Mouse (Mus musculus): Measurements from ENCODE around the gene Nubpl.
"Not testable (repeated sequence)": the region's sequence is repeated elsewhere in the genome, so short reads cannot be mapped to it uniquely, and the experiment has no call there.

Nubpl gene

DNA sequence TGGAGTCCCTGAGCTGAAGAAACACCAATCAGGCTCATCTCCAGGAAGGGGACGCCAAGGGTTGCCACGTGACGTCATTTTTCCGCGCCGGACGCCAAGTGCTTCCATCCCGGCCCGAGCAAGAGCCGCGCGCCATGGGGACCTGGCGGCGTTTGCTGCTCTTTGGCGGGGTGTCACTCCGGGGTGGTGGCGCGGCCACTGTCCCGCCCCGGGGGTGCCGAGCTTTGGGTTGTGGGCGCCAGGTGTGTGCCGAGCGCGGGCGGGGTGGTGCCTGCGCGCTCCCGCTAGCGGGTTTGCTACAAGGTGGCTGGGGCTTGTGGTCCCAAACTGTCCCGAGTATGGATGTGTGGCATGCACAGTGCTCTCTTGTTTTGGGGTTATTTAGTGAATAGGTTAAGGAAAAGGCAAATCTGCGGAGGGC lies at the start of gene Nubpl:
Gene Nubpl, plus strand, starts transcription at position 88 of the 421 bp plus-strand sequence.
- peak; percentile 95 for DNase-seq (ENCODE audit: low spot score)

DNA sequence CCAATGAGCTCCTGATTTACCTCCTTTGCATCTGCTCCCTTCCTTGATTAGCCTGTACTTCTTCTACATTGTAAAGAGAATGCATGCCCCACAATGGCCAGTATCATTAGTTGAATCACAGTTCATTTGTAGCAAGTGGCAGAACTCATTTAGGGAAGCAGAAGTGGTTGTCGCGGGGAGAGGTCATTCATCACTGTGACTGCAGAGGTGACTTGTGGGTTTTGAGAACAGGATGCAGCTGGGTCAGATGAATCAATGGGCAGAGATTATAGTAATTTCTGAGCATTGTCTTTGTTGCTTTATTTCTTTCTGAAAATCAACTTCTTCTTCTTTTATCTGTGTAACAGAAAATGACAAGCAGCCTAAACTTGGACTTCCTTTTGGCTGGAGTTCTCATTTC lies 48.2 kb upstream of the Nubpl start:
- DNase-seq (ENCODE audit: low spot score): no peak

DNA sequence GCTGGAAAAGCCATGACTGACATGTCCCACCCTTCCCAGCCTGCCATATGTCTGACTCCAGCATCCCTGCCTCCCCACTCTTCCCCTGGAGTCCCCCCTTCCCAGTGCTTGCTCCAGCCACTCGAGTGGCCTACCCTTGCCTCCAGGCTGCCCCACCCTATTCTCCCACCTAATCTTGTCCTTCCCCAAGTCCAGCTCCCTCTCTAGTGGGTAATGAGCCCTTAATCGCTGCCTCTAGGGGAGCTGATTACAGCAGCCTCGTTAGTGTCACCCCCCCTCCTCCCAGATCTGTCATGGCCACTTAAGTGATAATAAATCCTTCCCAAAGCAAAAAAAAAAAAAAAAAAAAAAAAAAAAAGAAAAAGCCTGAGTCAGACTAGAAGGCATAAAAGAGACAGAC lies 18.2 kb upstream of the Nubpl start:
- not testable (repeated sequence) for DNase-seq (ENCODE audit: low spot score)

DNA sequence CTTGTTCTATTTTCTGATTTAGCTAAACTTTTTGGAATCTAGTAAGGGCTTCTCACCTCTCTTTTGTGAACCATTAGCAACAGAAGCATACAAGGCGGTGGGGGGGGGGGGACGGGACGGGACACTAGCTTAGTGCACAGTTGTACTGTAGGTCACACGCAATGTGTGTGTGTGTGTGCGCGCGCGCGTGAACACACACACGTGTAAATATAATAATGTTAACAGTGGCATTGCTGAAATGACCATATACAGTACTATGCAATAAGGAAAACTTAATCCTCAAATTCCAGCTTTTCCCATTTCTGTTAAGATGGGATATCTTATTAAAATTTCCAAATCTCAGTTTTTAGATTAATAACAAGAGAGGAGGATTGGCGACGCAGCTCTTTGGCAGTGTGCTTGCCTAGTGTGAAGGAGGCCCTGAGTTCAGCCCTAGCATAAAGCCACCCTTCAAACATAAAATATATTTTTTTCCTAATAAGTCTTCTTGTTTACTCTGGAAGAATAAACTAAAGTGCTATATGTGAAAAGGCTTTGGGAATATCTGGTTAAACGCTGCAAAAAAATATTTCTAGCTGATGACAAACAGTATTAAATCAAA lies 388 bp upstream of the Nubpl start:
- no peak for DNase-seq (ENCODE audit: low spot score)

DNA sequence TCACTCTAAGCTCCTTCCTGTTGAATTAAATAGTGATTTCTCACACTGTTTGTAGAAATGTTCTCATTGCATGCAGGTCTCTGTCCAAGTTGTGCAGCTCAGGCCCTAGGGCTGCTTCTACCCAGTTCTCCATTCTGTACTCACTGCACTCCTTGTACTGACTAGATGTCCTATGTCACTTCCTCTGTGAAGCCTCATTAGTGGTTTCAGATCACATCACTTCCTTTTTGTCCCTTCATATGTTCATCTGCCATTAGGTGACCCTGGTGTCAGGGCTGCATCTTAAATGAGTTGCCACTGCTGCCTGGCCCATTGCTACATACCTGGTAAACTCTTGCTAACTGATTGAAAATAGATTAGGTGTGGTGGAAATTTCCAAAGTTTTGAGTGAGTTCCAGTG lies 22.7 kb downstream of the Nubpl start:
- DNase-seq (ENCODE audit: low spot score): no peak

DNA sequence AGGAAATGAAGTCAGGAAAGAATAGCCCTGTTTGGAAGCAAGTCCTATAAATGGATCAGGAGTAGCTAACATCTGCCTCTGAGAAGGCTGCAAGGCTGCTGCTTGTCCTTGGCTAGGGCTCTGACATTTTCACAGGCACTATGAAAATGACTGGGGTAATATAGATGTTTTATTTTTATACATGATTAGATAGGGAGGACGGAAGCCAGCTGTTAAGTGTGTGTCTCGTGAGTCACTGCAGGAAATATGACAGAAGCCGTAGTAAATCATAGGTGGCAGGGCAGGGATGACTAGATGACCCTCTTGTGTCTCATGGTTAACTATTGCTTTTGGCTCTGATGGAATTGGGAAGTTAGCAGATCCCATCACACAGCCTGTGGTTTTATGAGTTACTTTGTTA lies 28.9 kb downstream of the Nubpl start:
- no peak for DNase-seq (ENCODE audit: low spot score)

DNA sequence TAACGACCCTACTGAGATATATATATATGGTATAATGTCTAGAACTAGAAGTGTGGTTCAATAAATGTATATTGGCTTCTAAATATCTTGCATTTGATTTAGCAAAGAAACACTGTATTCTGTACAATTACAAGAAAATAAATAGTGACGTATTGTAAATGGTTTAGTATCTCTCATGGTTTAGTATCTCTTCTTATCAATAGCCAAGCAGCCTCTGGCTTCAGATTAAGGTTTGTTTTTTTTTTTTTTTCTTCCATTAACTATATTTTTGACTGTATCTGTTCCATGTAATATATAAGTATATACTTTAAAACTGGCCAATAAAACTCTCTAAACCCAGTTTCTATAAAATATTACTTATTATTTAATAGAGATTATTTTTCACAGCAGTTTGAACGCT lies 31.5 kb downstream of the Nubpl start:
- DNase-seq (ENCODE audit: low spot score): no peak

DNA sequence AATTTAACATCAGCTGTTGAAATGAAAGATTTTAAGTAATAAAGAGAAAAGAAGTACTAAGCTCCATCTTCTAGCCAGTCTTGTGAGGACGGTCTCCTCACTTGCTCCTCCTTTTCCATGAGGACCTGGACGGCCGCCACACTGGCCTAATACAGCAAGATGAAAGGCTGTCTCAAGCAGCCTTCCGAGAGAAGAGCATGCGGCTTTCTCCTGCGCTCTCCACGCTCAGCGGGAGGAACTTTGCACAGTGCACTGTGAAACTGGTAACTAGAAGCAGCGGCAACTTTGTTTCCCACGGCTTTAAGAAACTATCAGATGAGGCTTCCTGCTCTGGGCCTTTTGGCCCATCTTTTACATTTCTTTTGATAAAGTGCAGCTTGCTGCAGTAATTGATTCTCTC lies 34.7 kb downstream of the Nubpl start:
- no peak for DNase-seq (ENCODE audit: low spot score)

DNA sequence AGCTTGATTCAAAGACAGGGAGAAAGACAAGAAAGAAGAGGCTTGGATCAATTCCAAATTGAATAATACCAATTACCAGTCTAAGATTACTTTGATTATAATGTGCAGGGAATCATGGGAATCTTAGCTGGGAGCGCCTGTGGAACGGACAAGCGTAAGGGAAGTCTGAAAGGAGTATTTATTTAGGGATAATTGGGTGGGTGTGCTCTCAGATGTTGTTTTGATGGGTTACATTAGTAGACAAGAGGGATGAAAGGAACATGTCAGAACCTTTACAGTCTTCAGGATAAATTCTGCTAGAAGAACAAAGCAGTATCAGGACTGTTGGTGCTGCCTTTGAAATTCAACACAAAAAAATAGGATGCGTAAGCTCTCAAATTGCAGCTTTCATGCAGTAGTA lies 40.8 kb downstream of the Nubpl start:
- no peak for DNase-seq (ENCODE audit: low spot score)

DNA sequence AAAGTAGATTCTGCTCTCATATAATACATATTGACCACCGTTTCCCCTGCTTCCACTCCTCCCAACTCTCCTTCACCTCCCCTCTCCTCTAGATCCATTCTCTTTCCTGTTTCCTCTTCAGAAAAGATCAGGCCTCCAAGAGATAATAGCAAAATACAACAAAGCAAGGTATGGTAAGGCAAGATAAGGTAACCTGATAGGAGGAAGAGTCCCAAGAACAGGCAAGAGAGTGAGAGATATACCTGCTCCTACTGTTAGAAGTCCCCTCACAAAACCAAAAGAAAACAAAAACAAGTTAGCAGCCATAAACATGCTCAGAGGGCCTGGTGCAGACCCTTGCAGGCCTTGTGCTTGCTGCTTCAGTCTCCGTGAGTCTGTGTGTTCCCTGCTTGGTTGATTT lies 49.1 kb downstream of the Nubpl start:
- DNase-seq (ENCODE audit: low spot score): no peak

DNA sequence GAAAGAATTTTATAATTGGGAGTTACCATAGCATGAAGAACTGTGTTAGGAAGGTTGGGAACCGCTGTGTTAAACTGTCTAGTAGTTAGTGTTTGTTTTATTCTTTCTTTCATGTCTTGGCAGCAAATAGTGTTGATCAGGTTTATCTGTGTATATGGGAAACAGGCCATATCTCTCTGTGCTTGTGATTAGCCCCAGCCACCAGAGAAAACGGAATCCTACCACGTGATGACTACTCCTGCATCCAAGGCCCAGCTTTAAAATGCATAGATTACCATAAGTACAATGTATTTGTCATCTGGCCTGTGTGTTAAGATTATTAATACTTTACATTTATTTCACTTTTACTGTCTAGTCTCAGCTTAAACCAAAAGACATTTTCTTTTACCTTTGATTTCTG lies 51.9 kb downstream of the Nubpl start:
- no peak for DNase-seq (ENCODE audit: low spot score)

DNA sequence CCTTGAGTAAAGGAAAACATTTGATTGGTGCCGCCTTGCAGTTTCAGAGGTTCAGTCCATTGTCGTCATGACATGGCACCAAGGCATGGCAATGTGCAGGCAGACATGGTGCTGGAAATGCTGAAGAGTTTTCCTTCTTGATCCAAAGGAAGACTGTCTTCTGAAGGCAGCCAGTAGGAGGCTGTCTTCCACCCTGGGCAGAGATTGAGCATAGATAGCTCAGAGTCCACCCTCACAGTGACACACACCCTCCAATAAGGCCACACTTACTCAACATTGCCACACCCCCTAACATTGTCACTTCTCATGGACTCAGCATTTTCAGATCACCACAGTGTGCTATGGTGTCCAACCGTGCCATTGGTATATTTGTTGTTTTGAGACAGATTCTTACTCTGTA lies 54.5 kb downstream of the Nubpl start:
- DNase-seq (ENCODE audit: low spot score): no peak

DNA sequence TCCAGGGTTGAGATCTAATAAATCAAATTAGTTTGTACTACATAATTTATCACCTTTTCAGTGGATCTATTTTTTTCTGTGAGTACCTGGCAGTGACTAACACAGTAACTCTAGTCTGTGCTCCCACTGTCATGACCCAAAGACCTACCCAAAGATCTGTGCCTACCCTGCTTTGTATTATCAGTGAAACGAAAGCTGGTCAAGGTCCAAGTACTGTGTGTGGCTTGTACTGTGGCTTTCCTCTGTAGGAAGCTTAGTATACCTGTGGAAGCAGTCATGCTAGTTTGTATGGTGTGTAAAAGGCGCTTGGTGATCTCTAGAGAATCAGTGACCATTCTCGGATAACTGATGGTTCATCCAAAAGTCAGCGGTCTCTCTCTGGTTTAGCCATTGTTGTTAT lies 57.4 kb downstream of the Nubpl start:
- no peak for DNase-seq (ENCODE audit: low spot score)

DNA sequence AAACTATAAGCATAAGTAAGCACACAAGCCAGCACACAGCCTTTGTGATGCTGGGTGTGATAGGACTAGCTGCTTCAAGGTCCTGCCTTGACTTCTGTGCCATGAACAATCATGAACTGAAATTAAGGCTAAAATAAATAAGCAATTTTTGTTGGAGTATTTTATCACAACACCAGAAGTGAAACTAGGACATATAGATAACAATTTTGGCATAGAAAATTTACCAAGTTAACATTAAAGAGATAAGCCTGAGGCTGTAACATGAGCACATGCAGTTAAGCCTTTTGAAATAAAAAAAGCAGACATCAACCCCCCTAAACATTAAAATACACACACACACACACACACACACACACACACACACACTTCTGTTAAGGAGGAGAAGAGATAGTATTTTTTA lies 66.9 kb downstream of the Nubpl start:
- no peak for DNase-seq (ENCODE audit: low spot score)

DNA sequence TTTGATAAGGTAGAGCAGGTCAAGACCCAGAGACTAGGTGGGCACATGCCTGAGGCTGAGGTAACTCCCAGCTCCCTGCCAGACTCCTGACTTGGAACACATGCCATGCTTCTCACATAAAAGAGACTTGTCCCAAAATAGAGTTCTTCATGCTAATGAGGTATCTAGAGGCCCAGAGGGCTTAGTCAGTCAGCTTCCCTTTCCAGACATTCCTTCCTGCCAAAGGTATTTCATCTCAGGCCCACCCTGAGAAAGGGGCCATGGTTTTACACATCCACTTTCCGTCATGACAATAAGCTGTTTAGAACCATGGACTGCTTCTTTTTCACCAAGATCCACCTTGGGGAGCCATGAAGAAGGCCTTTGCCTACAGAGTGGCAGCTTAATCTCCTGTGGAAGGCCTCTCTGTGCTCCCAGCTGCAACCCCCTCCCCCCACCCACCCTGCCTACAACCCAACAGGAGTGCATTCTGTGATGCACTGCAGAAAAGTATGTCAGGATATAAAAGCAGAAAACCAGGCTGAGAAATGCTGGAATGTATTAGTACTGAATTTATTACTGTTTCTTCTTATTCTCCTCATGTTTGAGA lies 88.8 kb downstream of the Nubpl start:
- DNase-seq (ENCODE audit: low spot score): no peak

DNA sequence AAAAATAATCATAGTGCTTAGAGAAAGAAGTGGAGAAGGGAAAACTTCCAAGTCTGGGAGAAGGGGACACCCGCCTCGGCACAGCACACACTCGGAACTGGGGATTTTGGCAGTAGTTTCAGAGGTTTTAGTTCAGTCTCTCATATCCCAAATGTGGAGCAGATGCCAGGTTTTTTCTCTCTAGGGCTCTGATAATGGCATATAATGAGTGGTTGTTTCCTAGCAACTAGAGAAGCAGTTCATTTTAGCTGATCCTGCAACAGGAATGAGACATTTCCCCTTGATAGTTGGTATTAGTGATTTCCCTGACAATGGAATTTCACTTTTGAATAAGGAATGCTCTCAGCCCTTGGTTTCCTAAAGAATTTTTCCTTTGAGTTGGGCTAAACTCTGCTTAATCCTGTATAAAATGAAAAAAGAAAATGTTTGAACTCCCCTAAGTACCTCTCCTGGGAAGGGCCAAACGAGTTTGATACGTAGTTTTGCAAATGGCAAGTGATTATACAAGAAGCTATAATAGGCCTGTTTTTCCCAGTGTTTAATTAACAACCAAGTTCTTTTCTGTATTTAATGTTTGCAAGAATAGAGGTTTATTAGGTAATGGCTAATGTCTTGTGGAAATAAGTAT lies 89.5 kb downstream of the Nubpl start:
- no peak for DNase-seq (ENCODE audit: low spot score)

DNA sequence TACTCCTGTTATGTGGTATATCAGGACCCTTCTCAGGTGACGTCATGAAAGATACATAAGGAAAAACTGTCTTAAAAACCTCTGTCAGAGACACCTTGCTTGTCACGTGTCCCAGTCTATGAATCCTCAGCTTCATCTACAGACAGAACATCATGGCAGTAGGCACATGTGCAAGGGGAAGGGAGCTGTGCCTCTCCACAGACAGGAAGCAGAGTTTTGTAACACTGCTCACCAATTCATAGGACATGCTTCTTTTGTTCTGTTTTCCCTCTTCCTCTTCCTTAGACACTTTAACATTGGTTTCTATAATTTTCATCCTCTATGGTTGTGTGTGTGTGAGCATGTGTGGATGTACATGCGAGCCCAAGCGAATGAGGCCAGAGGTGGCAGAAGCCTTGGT lies 100.9 kb downstream of the Nubpl start:
- DNase-seq (ENCODE audit: low spot score): no peak

DNA sequence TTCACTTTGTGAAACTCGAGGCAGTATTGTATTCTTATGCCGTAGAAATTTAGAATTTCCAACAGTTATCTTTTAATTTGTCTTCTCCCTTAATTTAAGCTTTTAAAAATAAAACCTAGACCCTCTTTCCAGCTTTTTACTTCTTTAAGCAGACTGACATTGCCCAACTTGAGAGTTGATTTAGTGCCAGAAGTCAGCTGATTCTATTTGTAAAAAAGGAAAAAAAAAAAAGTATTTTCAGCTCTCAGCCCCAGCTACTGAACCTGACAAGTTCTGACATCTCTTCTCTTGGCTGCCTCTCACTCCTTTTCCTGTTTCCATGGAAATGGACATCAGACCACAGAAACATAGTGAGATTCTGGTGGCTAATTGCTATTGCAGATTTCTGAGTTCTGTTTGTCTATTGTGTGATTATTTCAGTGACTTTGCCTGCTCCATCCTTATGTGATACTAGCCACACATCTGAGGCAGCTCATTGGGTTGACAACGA lies 111.6 kb downstream of the Nubpl start:
- no peak for DNase-seq (ENCODE audit: low spot score)

DNA sequence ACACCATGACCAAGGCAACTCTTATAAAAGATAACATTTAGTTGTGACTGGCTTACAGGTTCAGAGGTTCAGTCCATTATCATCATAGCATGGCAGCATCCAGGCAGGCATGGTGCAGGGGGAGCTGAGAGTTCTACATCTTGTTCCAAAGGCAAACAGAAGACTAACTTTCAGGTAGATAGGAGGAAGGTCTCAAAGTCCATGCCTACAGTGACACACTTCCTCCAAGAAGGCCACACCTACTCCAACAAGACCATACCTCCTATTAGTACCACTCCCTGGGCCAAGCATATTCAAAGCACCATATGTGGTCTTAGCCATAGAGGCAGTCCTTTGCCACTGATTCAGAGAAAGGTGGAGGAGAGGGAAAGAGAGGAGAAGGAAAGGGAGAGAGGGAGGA lies 113.6 kb downstream of the Nubpl start:
- DNase-seq (ENCODE audit: low spot score): no peak

DNA sequence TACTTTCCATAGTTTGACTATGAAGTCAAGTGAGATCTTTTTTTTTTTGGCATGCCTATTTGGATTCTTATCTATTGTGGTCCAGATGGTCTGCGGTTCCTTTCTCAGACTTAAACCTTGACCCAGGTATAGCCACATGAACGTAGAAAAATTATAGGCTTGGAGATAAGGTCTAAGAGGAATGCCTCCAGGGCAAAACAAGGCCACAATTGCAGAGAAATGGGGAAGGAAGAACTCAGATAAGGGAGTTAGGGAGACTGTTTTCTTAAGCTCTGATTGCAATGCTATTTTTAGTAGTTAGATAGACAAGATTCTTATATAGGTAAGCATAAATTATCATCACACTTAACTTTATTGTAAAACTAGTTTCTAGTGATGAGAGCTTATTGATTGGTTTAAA lies 117.3 kb downstream of the Nubpl start:
- no peak for DNase-seq (ENCODE audit: low spot score)

DNA sequence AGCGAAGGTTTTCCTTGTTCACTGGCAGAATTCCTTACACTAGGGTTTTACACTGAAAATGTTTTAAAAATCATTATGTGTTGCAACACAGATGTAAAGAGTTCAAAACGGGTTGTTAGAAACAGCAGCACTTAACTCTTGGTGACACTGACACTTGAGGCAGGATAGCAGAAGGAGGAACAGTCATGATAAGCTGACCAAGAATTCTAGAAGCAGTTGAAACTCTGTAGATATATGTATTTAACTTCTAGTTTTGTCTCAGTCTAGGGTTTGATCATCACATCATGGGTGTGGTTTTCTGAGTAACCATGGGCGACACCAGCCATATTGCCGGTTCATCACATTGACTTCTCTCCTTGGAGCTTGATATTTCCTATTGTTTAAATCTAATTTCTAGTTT lies 127.4 kb downstream of the Nubpl start:
- no peak for DNase-seq (ENCODE audit: low spot score)

DNA sequence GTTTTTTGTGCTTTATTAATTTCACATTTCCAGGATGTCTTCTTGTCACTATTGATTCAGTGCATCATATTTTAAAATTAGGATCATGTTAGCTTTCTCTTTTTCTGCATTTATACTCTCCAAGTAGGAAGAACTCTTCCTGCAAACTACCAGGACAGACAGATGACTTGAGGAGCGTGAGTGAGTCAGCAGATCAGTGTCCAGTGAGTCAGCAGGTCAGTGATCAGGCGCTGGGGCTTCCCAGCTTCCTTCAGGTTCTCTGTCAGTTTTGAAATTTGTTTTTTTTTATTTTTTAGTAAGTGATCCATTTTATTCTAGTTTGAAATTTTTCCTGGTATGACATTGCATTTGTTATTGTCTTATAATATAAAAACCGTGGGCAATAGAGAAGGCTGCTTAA lies 131.2 kb downstream of the Nubpl start:
- no peak for DNase-seq (ENCODE audit: low spot score)

DNA sequence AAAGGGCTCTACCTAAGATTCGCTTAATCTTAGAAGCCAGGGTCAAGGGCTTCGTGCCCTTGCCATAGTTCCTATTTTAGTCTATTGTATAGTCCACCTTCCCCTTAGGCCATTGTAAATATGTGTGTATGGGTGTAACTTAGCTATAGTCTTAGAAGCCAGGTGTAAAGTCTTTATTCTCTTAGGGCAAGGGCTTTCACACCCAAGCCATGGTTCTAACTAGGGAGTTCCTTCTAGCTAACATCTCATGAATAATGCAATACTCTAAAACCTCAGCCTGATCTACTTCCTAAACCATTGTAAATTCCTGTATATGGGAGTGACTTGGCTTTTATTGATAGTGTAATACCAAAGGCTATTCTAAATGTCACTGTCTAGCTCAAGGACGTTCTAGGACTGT lies 134.4 kb downstream of the Nubpl start:
- DNase-seq (ENCODE audit: low spot score): not testable (repeated sequence)

DNA sequence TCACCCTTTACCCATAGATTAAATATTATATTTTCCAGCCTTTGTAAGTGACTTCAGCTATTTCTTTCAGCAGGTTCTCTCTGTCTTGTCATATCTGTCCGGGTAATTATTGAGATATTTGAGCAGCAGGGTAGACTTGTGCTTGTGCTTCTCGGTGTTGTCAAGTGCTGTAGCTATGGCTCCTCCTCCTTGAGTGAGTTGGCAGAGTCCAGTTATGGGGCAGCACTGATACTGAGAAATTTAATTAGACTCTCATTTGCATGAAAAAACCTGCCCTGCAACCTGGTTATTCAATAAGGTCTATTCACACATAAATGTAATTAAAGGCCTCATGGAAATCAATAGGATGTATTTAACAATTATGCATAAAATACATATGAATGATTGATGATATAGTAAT lies 145.2 kb downstream of the Nubpl start:
- no peak for DNase-seq (ENCODE audit: low spot score)

Measured in urinary bladder, postnatal 25 days (tissue).